Mouse (Mus musculus) kidney, adult 2 months (tissue): ENCODE data around the gene Gabpb2.

Source experiments
- CTCF ChIP-seq: fragments of 200-500 bp; conservative IDR thresholded peaks from 2 replicates; pipeline ENCODE4 v1.5.1; 2011; ENCODE audit warnings: low read depth, mild to moderate bottlenecking, control low read depth, low read length, moderate library complexity, mixed read lengths; ENCODE audit not compliant: insufficient read depth, insufficient read length
- POLR2A ChIP-seq: fragments of 200-500 bp; IDR thresholded peaks from one replicate; pipeline ENCODE4 v1.6.1; 2011; ENCODE audit warnings: low read depth, low read length, control low read depth

GRCm38 (mm10) chr3:95135433-95136052 lies 82.2 kb downstream of the Gabpb2 start:
- TF ChIP-seq POLR2A (no peak), CTCF (no peak)
